Mouse (Mus musculus) intestine, embryonic 16.5 days (tissue): ENCODE results near the gene Rusc1. TPM values are rescaled to one million over a fixed set of nuclear protein-coding genes. Genes with fewer than 3 reads are reported as not detected.

Experiments
- ATAC-seq: fragments of 200-750 bp; cut with Nextera tagmentation; 2 replicates; pipeline ENCODE4 v1.8.0; 2017; ENCODE audit warnings: moderate TSS enrichment, moderate library complexity
- H3K27ac ChIP-seq: fragments of 300-500 bp; sonication (generic); 2 replicates; pipeline ENCODE4 v1.5.1; 2014; ENCODE audit warnings: mild to moderate bottlenecking, low read length
- H3K27me3 ChIP-seq: fragments of 300-500 bp; sonication (generic); replicated peaks from 2 replicates; pipeline ENCODE4 v1.6.1; 2014; ENCODE audit warnings: low read length, control low read depth, mixed read lengths; ENCODE audit not compliant: control insufficient read depth, insufficient read depth
- H3K36me3 ChIP-seq: fragments of 300-500 bp; sonication (generic); 2 replicates; pipeline ENCODE4 v1.6.1; 2014; ENCODE audit warnings: low read length, control low read depth; ENCODE audit not compliant: control insufficient read depth, insufficient read depth
- H3K4me1 ChIP-seq: fragments of 300-500 bp; sonication (generic); 2 replicates; pipeline ENCODE4 v1.6.1; 2014; ENCODE audit warnings: low read length, control low read depth, mixed read lengths; ENCODE audit not compliant: control insufficient read depth, insufficient read depth
- H3K4me2 ChIP-seq: fragments of 300-500 bp; sonication (generic); 2 replicates; pipeline ENCODE4 v1.6.1; 2014; ENCODE audit warnings: low read depth, low read length, control low read depth
- H3K4me3 ChIP-seq: fragments of 300-500 bp; sonication (generic); 2 replicates; pipeline ENCODE4 v1.5.1; 2014; ENCODE audit warnings: mild to moderate bottlenecking, low read length
- H3K9ac ChIP-seq: fragments of 300-500 bp; sonication (generic); 2 replicates; pipeline ENCODE4 v1.6.1; 2014; ENCODE audit warnings: low read depth, low read length
- H3K9me3 ChIP-seq: fragments of 300-500 bp; sonication (generic); 2 replicates; pipeline ENCODE4 v1.6.1; 2016; ENCODE audit warnings: low read length, control low read depth; ENCODE audit not compliant: control insufficient read depth
- WGBS: fragments of 180-500 bp; shearing (Covaris S2); extraction: QIAGEN DNeasy Blood & Tissue Kit; methylation state at CpG from one replicate; pipeline ENCODE4 v1.1.7; 2014; 5-methylcytosine and 5-hydroxymethylcytosine counted together
- polyA plus RNA-seq: library from polyadenylated mRNA; unstranded; fragments of >200 nt; fragmentation: Nextera tagmentation; extraction: Ambion mirVana; gene quantifications from 2 replicates; pipeline ENCODE4 v1.2.1, GENCODE M21; 2015

Gene Rusc1
- 31.0 and 34.2 TPM in 2 replicates for polyA plus RNA-seq

DNA sequence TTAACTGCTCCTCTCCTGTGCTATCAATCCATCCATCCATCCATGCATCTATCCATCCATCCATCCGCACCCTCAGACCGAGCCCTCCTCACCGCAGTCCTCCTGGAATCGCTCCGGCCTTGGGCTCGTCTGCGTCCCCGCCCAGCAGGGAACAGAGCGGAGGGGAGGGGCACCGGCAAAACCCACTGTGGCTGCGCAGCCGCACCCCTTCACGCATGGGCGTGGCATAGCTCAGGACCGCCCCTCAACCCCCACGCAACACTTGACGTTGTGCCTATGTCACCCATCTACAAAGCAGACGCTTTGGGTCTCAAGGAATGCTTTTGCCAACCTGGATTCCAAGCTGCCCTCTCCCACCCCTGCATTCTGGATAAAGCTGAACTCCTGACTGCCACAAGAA, at the start of gene Rusc1:
TSS of gene Rusc1 (minus strand) at position 137 of the 400 bp plus-strand sequence.
- peak within 1 kb of the TSS; percentile 85 for H3K9ac ChIP-seq
- peak; percentile 30 for ATAC-seq

DNA sequence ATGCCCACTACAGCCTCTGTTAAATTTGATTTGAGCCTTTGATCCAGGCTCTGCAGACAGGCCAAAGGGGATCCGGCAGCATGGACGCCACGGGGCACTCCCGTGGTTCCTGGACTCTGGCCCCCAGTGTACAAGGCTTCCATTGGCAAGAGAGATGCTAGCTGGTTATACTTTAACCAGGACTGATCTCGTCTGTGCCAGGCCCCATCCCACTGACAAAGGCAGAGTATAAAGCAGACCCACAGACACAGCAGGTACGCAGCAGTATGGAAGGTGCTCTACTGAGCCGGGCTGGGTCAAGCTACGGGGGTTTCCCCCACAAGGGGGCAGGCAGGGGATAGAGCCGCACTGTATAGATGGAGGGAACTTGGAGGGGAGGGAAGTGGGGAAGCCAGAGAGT, 43.3 kb upstream of the Rusc1 start:
- no peaks in the 10 kb centered on the region for H3K36me3 ChIP-seq
- H3K4me2 ChIP-seq, result peak overlapping the region; percentile 49
- 24% methylated on average over 9 of the region's 9 CpGs for WGBS
- peaks cover 22% of the 10 kb centered on the region for H3K4me1 ChIP-seq
- H3K9me3 ChIP-seq, result no peaks in the 10 kb centered on the region
- peak overlapping the region; percentile 64 for H3K9ac ChIP-seq
- peak; percentile 86 for ATAC-seq
- H3K27ac ChIP-seq, result peak overlapping the region; percentile 92
- H3K27me3 ChIP-seq, result no peaks in the 10 kb centered on the region
- H3K4me3 ChIP-seq, result peak overlapping the region; percentile 43

More for the DNA sequence above, at the start of gene Rusc1:
- peak within 1 kb of the TSS; percentile 100 for H3K4me2 ChIP-seq
- no peaks in the 10 kb centered on the region for H3K9me3 ChIP-seq
- peaks cover 27% of the 10 kb centered on the region for H3K4me1 ChIP-seq
- H3K4me3 ChIP-seq, result peak within 1 kb of the TSS; percentile 74
- peaks cover 16% of the 10 kb centered on the region for H3K36me3 ChIP-seq
- H3K27me3 ChIP-seq, result no peaks in the 10 kb centered on the region
- 1% methylated on average over 18 of the region's 18 CpGs for WGBS
- H3K27ac ChIP-seq, result no peak within 1 kb of the TSS

DNA sequence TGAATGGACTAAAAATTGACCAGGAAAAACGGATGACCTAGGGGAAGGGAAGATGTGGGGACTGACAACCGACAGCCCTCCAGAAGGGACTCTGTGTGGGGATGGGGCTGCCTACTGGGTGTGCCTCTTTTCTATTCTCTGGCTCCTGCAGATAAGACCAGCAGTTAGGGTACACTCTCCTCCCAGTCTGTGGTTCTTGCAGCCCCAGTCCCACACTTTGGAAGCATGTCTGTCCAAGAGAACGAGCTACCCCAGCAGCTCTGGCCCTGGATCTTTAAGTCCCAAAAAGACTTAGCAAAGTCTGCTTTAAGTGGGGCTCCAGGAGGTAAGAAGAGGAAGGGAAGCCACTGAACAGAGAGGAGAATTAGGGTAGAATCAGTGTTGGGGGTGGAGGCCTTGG, 42.8 kb upstream of the Rusc1 start, which contains the start of gene Pklr:
TSS of gene Pklr (plus strand) at position 185 of the 400 bp plus-strand sequence.
- H3K27me3 ChIP-seq, result no peaks in the 10 kb centered on the region
- 48% methylated on average over 3 of the region's 3 CpGs for WGBS
- H3K4me1 ChIP-seq, result peaks cover 22% of the 10 kb centered on the region
- H3K9me3 ChIP-seq, result no peaks in the 10 kb centered on the region
- no peaks in the 10 kb centered on the region for H3K36me3 ChIP-seq
- peak within 1 kb of the TSS; percentile 49 for H3K4me2 ChIP-seq
- peak within 1 kb of the TSS; percentile 92 for H3K27ac ChIP-seq
- ATAC-seq, result no peak
- peak within 1 kb of the TSS; percentile 64 for H3K9ac ChIP-seq
- peak within 1 kb of the TSS; percentile 43 for H3K4me3 ChIP-seq

DNA sequence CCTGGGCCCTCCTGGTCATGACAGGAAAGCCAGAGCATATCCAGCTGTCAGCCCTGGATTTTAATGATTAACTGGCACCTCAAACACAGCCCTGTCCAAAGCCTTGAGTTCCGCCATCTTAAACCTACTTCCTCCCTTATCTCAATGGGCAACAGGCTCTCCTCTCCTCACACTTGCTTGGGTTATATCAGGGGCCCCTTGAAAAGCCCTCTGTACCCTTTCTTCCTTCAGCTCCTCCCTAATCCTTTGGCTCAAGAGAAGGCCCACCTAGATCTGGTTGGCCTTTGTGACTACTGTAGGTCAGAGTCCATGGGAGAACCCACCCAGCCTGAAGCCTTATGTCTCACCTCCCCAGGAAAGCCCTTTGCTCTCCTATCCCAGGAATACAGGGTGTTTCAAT, 40.6 kb upstream of the Rusc1 start:
- Histone ChIP-seq H3K36me3 (no peaks in the 10 kb centered on the region), H3K4me3 (no peak overlapping the region), H3K27me3 (no peaks in the 10 kb centered on the region), H3K4me1 (peaks cover 19% of the 10 kb centered on the region), H3K9me3 (no peaks in the 10 kb centered on the region), H3K27ac (peak overlapping the region; percentile 96), H3K9ac (peak overlapping the region; percentile 69; the same call in 1 of the 2 replicates), H3K4me2 (peak overlapping the region; percentile 19; the same call in 1 of the 2 replicates)
- WGBS, result 58% methylated on average over 1 of the region's 1 CpGs
- ATAC-seq, result peak; percentile 81

DNA sequence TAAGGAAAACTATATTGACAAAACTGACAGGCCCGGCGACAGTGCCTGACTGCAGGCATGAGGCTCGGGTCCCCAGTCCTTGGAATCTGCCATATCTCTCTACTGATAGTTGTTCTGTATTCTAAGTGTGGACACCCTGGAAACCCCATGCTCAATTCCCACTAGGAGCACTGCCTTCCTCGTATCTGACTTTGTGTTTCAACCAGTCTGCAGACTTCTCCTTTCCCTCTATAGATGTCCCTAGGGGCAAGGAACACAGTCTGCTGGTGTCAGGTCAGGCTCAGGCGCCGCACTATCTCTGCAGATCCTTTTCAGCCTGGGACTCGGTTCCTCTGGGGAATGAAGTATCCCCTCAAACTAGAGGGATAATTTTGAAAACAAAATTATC, 39.9 kb upstream of the Rusc1 start:
- no peaks in the 10 kb centered on the region for H3K9me3 ChIP-seq
- peak overlapping the region; percentile 96 for H3K27ac ChIP-seq
- peak overlapping the region; percentile 69 for H3K9ac ChIP-seq
- H3K36me3 ChIP-seq, result no peaks in the 10 kb centered on the region
- H3K27me3 ChIP-seq, result no peaks in the 10 kb centered on the region
- no peak for ATAC-seq
- H3K4me3 ChIP-seq, result no peak overlapping the region
- H3K4me1 ChIP-seq, result peaks cover 19% of the 10 kb centered on the region
- peak overlapping the region; percentile 19; the same call in 1 of the 2 replicates for H3K4me2 ChIP-seq
- 69% methylated on average over 7 of the region's 7 CpGs for WGBS

DNA sequence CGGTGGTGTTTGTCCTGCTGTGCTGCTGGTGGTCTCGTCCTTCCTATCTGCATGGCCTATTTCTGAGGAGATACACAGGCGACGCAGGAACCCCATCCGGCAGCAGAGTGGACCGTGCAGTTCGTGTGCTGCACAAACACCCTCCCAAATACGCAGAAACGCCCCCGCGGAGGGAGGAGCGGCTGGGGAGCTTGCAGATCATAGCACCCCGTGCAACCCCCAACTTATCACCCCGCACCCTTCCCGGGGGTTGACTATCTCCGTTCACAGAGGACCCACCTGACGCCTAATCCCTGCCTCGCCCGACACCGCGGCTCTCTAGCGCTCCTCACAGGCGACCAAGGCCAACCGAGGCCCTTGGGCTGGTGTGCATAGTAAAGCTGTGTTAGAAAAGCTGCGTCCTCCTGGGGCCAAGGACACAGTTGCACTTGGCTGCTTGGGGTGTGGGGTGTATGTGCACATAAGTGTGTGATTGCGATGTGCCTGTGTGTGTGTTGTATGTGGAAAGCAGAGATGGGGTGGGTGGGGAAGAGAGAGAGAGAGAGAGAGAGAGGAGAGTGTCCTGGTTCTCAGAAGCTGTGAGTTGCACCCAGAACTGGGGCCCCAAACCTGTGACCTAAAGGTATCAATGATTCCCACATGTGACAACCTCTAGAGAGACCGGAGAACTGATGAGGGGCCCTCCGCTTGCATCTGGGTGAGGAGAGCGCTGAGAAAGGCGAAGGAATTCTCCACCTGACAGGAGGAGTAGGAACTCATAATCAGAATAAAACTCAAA, 39.4 kb upstream of the Rusc1 start:
- Histone ChIP-seq H3K27ac (peak overlapping the region; percentile 96), H3K4me3 (peak overlapping the region; percentile 44), H3K36me3 (no peaks in the 10 kb centered on the region), H3K9ac (peak overlapping the region; percentile 69), H3K27me3 (no peaks in the 10 kb centered on the region), H3K9me3 (no peaks in the 10 kb centered on the region), H3K4me1 (peaks cover 19% of the 10 kb centered on the region), H3K4me2 (peak overlapping the region; percentile 69)
- WGBS, result 16% methylated on average over 30 of the region's 30 CpGs
- ATAC-seq, result peak; percentile 29

DNA sequence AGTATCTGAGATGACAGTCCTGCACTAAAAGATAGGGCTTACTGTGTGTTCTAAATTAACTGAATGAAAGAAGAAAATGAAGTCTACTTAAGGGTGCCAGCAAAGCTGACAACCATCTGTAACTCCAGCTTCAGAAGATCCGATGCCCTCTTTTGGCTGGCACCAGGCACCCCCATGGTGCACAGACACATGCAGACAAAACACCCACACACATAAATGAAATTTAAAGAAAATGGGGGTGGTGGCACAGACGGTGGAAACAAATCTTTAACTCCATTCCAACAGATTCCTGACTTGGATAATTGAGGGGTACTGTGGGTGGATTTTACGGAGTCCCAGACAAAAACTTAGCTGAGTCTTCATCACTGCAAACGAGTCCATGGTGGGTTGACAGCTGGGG, 38.7 kb upstream of the Rusc1 start:
- Histone ChIP-seq H3K27me3 (no peaks in the 10 kb centered on the region), H3K4me2 (peak overlapping the region; percentile 69), H3K9me3 (no peaks in the 10 kb centered on the region), H3K4me3 (no peak overlapping the region; the same call in 1 of the 2 replicates), H3K27ac (no peak overlapping the region), H3K36me3 (no peaks in the 10 kb centered on the region), H3K4me1 (peaks cover 19% of the 10 kb centered on the region), H3K9ac (peak overlapping the region; percentile 69)
- no peak for ATAC-seq
- WGBS, result 39% methylated on average over 4 of the region's 4 CpGs

DNA sequence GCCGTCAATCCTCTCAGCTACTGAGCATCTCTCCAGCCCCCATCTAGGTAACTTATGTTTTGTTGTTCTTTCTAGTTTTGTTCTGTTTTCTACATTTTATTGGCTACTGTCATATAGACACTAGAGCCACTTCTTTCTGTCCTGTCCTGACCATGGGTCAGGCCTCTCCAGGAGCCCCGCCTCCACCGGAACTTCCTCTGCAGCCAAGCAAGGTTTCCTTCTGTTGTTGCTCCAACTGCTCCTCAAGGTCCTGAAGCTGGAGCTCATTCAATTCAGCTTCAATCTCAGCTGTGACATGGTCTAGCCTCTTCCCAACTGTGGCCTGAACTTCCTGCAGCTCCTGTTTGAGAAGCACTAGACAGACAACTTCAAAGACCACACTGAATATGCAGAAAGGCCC, 36.8 kb upstream of the Rusc1 start:
- no peak overlapping the region for H3K9ac ChIP-seq
- H3K4me3 ChIP-seq, result no peak overlapping the region
- H3K27ac ChIP-seq, result no peak overlapping the region
- 85% methylated on average over 3 of the region's 3 CpGs for WGBS
- no peaks in the 10 kb centered on the region for H3K36me3 ChIP-seq
- H3K27me3 ChIP-seq, result no peaks in the 10 kb centered on the region
- no peak overlapping the region for H3K4me2 ChIP-seq
- no peak for ATAC-seq
- H3K4me1 ChIP-seq, result peaks cover 19% of the 10 kb centered on the region
- H3K9me3 ChIP-seq, result no peaks in the 10 kb centered on the region

DNA sequence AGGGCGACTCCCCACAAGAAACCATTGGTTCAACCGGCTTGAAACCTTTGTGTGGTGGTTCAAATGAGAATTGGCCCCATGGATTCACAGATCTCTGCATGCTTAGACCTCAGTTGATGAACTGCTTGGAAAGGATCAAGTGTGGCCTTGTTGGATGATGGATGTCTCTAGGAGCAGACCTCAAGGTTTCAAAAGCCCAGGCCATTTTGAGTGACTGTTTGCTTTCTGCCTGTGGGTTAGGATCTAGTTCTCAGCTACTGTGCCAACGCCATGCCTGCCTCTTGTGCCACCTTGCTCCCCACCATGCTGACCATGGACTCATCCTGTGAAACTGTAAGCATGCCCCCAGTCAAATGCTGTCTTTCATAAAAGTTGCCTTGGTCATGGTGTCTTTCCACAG, 32.9 kb upstream of the Rusc1 start:
- no peaks in the 10 kb centered on the region for H3K27me3 ChIP-seq
- H3K4me3 ChIP-seq, result no peak overlapping the region
- H3K36me3 ChIP-seq, result no peaks in the 10 kb centered on the region
- no peak overlapping the region for H3K27ac ChIP-seq
- H3K9ac ChIP-seq, result no peak overlapping the region
- ATAC-seq, result no peak
- no peak overlapping the region for H3K4me2 ChIP-seq
- no peaks in the 10 kb centered on the region for H3K9me3 ChIP-seq
- WGBS, result 91% methylated on average over 3 of the region's 3 CpGs
- no peaks in the 10 kb centered on the region for H3K4me1 ChIP-seq
